Mouse (Mus musculus): ENCODE results near the gene Cltc.

GRCm38 (mm10) chr11:86725607-86726006, 31.8 kb downstream of the Cltc start:
- TF ChIP-seq CTCF (IDR thresholded peaks at IDR 0.05; ENCODE audit: control insufficient read depth, insufficient read depth, insufficient replicate concordance, low read depth, low read length) (no peak), POLR2A (IDR thresholded peaks at IDR 0.05; ENCODE audit: control insufficient read depth, low read depth, low read length) (no peak)

Measured in testis, adult 2 months (tissue).